Comparison of ENCODE assay signal across 21 mouse cellular contexts in the genomic region with DNA sequence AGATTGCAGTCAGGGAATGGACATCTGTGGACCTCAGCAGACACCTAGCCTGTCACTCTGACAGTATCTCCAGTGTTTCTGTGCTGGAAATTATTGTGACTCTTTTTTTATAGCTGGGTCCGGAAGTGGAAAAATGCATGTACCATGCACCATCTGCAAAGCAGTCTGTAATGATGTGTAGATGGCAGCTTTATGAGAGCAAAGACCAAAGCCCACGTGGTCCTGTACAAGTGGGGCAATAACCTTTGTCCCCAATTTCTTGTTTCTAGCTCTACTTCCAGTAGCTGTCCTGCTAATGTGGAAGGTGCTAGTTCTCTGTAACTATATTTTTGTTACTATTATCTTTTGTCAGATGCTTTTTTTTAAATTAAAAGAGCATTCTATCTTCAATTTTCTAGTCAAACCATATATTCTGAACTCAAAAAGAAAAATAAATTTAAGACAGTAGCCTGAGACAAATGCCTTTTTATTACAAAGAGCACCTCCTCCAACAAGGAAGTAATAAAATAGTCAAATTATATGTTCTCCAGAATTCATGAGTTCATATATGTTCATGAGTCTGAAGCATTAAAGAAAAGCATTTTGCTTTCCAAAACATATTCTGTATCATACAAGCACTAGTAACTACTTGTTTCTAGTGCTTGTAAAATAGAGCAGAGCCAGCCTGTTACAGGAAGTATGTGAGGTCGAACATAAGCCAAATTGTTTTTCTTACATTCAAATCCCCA.
"Had no signal": no experiment of that assay in that cellular context is flagged by ENCODE, and none has a peak within 500 bp of the region (broad histone marks: within the 10 kb centered on the region; RNA-seq: fewer than 3 reads in every experiment).

No protein-coding gene starts in this region.

- H3K9ac ChIP-seq: heart, embryonic 13.5 days; heart, embryonic 15.5 days; hindbrain, embryonic 13.5 days; hindbrain, embryonic 15.5 days; limb, embryonic 13.5 days; limb, embryonic 15.5 days; liver, embryonic 12.5 days; liver, embryonic 14.5 days had no signal

- H3K4me2 ChIP-seq: heart, embryonic 11.5 days; heart, embryonic 13.5 days; heart, embryonic 15.5 days; hindbrain, embryonic 13.5 days; hindbrain, embryonic 15.5 days; limb, embryonic 13.5 days; limb, embryonic 15.5 days; liver, embryonic 12.5 days had no signal

- H3K27ac ChIP-seq: heart, adult 2 months; heart, embryonic 13.5 days; heart, embryonic 15.5 days; hindbrain, embryonic 13.5 days; hindbrain, embryonic 15.5 days; hindbrain, postnatal 0 days; layer of hippocampus, adult 2 months; left cerebral cortex, adult 2 months; limb, embryonic 13.5 days; limb, embryonic 15.5 days; liver, embryonic 12.5 days; liver, embryonic 14.5 days had no signal

- H3K27me3 ChIP-seq: heart, embryonic 13.5 days; heart, embryonic 15.5 days; hindbrain, embryonic 13.5 days; hindbrain, embryonic 15.5 days; limb, embryonic 13.5 days; limb, embryonic 15.5 days; liver, embryonic 12.5 days had no signal

- DNase-seq: gastrocnemius, postnatal 14 days; gastrocnemius, postnatal 36 days; heart, adult 2 months; heart, postnatal 14 days; heart, postnatal 36 days; kidney, postnatal 25 days; left cerebral cortex, postnatal 4 days; lung, adult 18-20 months had no signal

- H3K4me3 ChIP-seq: heart, adult 2 months; heart, embryonic 13.5 days; heart, embryonic 15.5 days; hindbrain, embryonic 13.5 days; hindbrain, embryonic 15.5 days; layer of hippocampus, adult 2 months; left cerebral cortex, adult 2 months; limb, embryonic 13.5 days; limb, embryonic 15.5 days; liver, embryonic 12.5 days had no signal

- ATAC-seq: forebrain, embryonic 16.5 days; hindbrain, postnatal 0 days; liver, embryonic 12.5 days had no signal

- H3K9me3 ChIP-seq: heart, embryonic 13.5 days; heart, embryonic 15.5 days; hindbrain, embryonic 13.5 days; hindbrain, embryonic 15.5 days; limb, embryonic 13.5 days; limb, embryonic 15.5 days; liver, embryonic 12.5 days had no signal

- H3K36me3 ChIP-seq: heart, embryonic 13.5 days; heart, embryonic 15.5 days; hindbrain, embryonic 15.5 days; limb, embryonic 13.5 days; limb, embryonic 15.5 days; liver, embryonic 12.5 days had no signal

- H3K4me1 ChIP-seq: heart, embryonic 13.5 days; heart, embryonic 15.5 days; hindbrain, embryonic 13.5 days; hindbrain, embryonic 15.5 days; limb, embryonic 13.5 days; limb, embryonic 15.5 days; liver, embryonic 12.5 days had no signal
